Mouse (Mus musculus) liver, postnatal 0 days (tissue): ENCODE results near the gene Rhbg. TPM values are rescaled to one million over a fixed set of nuclear protein-coding genes. Genes with fewer than 3 reads are reported as not detected.
"Not testable (repeated sequence)": the region's sequence is repeated elsewhere in the genome, so short reads cannot be mapped to it uniquely, and the experiment has no call there.

Source experiments
- ATAC-seq: fragments of 200-750 bp; cut with Nextera tagmentation; 2 replicates; pipeline ENCODE4 v1.8.0; 2017; ENCODE audit warnings: mild to moderate bottlenecking, moderate library complexity
- DNase-seq: peaks from one replicate; pipeline ENCODE4 v3.0.0-alpha.2; 2016
- H3K27ac ChIP-seq: fragments of 300-500 bp; sonication (generic); 2 replicates; pipeline ENCODE4 v1.5.1; 2014; ENCODE audit warnings: antibody characterized with exemption, moderate library complexity, mild to moderate bottlenecking, low read depth
- H3K27me3 ChIP-seq: fragments of 300-500 bp; sonication (generic); 2 replicates; pipeline ENCODE4 v1.6.1; 2014; ENCODE audit warnings: low read length, control low read depth, mixed read lengths; ENCODE audit not compliant: insufficient read depth
- H3K36me3 ChIP-seq: fragments of 300-500 bp; sonication (generic); replicated peaks from 2 replicates; pipeline ENCODE4 v1.6.1; 2014; ENCODE audit warnings: mild to moderate bottlenecking, control low read depth, low read length, moderate library complexity, mixed read lengths; ENCODE audit not compliant: insufficient read depth
- H3K4me1 ChIP-seq: fragments of 300-500 bp; sonication (generic); 2 replicates; pipeline ENCODE4 v1.6.1; 2014; ENCODE audit warnings: antibody characterized with exemption, mild to moderate bottlenecking, control low read depth; ENCODE audit not compliant: insufficient read depth
- H3K4me2 ChIP-seq: fragments of 300-500 bp; sonication (generic); 2 replicates; pipeline ENCODE4 v1.6.1; 2014; ENCODE audit warnings: low read depth, mild to moderate bottlenecking, low read length, moderate library complexity, mixed read lengths
- H3K4me3 ChIP-seq: fragments of 300-500 bp; sonication (generic); 2 replicates; pipeline ENCODE4 v1.5.1; 2014; ENCODE audit warnings: low read depth, low read length
- H3K9ac ChIP-seq: fragments of 300-500 bp; sonication (generic); replicated peaks from 2 replicates; pipeline ENCODE4 v1.6.1; 2014; ENCODE audit warnings: mild to moderate bottlenecking, moderate library complexity
- H3K9me3 ChIP-seq: fragments of 300-500 bp; sonication (generic); 2 replicates; pipeline ENCODE4 v1.6.1; 2016; ENCODE audit warnings: mild to moderate bottlenecking, control low read depth, low read length, mixed read lengths
- CTCF ChIP-seq: sonication (generic); IDR thresholded peaks from 2 replicates; pipeline ENCODE4 v1.5.1; 2016; ENCODE audit warnings: antibody characterized with exemption, low read depth
- EP300 ChIP-seq: IDR thresholded peaks from 2 replicates; pipeline ENCODE4 v1.6.1; 2016; ENCODE audit warnings: antibody characterized with exemption, low read depth, mild to moderate bottlenecking
- WGBS: fragments of 180-500 bp; shearing (Covaris S2); extraction: QIAGEN DNeasy Blood & Tissue Kit; methylation state at CpG from one replicate; pipeline ENCODE4 v1.1.7; 2014; ENCODE audit not compliant: insufficient replicate concordance; 5-methylcytosine and 5-hydroxymethylcytosine counted together
- polyA plus RNA-seq: library from polyadenylated mRNA; unstranded; fragments of >200 nt; fragmentation: Nextera tagmentation; extraction: Ambion mirVana; gene quantifications from 2 replicates; pipeline ENCODE4 v1.2.1, GENCODE M21; 2015

Gene Rhbg
- polyA plus RNA-seq, 1 experiment from 2014 or later: 7.0 TPM

- DNase-seq (no peak), ATAC-seq (no peak)
- Histone ChIP-seq H3K27ac (no peak overlapping the region), H3K4me2 (no peak overlapping the region), H3K27me3 (no peaks in the 10 kb centered on the region), H3K36me3 (no peaks in the 10 kb centered on the region), H3K4me3 (no peak overlapping the region), H3K9me3 (no peaks in the 10 kb centered on the region), H3K4me1 (no peaks in the 10 kb centered on the region), H3K9ac (no peak overlapping the region)
- TF ChIP-seq EP300: no peak
- no peak for TF ChIP-seq CTCF
- WGBS: 73% methylated on average over 2 of the region's 2 CpGs
Observed at GRCm38 (mm10) chr3:88280035-88280434, 25.5 kb upstream of the Rhbg start.

- H3K9ac ChIP-seq: no peak overlapping the region
- 42% methylated on average over 7 of the region's 7 CpGs for WGBS
Observed at GRCm38 (mm10) chr3:88276529-88277143, 22.1 kb upstream of the Rhbg start.

DNA sequence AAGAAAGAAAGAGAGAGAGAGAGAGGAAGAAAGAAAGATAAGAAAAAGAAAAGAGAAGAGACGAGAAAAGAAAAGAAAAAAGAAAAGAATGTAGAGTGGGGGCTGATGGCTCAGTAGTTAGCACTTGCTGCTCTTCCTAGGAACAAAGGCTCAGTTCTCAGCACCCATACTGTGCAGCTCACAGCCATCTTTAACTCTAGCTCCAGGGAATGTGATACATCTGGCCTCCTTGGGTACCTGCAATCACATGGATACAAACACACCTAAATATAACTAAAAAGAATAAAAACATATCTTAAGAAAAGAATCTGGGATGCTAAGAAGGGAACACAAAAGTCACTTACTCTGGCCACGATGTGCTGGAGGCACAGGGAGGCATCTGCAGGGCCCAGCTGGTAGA is 21.6 kb upstream of the Rhbg start:
- Histone ChIP-seq H3K9ac (no peak overlapping the region), H3K36me3 (no peaks in the 10 kb centered on the region), H3K4me3 (no peak overlapping the region), H3K27me3 (no peaks in the 10 kb centered on the region), H3K27ac (no peak overlapping the region), H3K4me1 (no peaks in the 10 kb centered on the region), H3K4me2 (no peak overlapping the region), H3K9me3 (no peaks in the 10 kb centered on the region)
- ATAC-seq (no peak), DNase-seq (no peak)
- no peak for TF ChIP-seq EP300
- TF ChIP-seq CTCF: no peak
- WGBS: 72% methylated on average over 2 of the region's 2 CpGs

More at GRCm38 (mm10) chr3:88276529-88277143, 22.1 kb upstream of the Rhbg start:
- TF ChIP-seq EP300 (no peak), CTCF (peak; percentile 61)
- Histone ChIP-seq H3K27me3 (no peaks in the 10 kb centered on the region), H3K4me3 (no peak overlapping the region), H3K36me3 (no peaks in the 10 kb centered on the region), H3K9me3 (no peaks in the 10 kb centered on the region), H3K4me2 (no peak overlapping the region), H3K4me1 (no peaks in the 10 kb centered on the region), H3K27ac (no peak overlapping the region)
- ATAC-seq (no peak), DNase-seq (no peak)

- Histone ChIP-seq H3K9me3 (no peaks in the 10 kb centered on the region), H3K9ac (no peak overlapping the region), H3K4me2 (no peak overlapping the region), H3K27ac (no peak overlapping the region), H3K27me3 (no peaks in the 10 kb centered on the region), H3K4me1 (no peaks in the 10 kb centered on the region), H3K4me3 (no peak overlapping the region), H3K36me3 (no peaks in the 10 kb centered on the region)
- ATAC-seq (no peak), DNase-seq (no peak)
- 85% methylated on average over 4 of the region's 4 CpGs for WGBS
- no peak for TF ChIP-seq EP300
- peak; percentile 53 for TF ChIP-seq CTCF
Observed at GRCm38 (mm10) chr3:88274002-88274401, 19.5 kb upstream of the Rhbg start.

DNA sequence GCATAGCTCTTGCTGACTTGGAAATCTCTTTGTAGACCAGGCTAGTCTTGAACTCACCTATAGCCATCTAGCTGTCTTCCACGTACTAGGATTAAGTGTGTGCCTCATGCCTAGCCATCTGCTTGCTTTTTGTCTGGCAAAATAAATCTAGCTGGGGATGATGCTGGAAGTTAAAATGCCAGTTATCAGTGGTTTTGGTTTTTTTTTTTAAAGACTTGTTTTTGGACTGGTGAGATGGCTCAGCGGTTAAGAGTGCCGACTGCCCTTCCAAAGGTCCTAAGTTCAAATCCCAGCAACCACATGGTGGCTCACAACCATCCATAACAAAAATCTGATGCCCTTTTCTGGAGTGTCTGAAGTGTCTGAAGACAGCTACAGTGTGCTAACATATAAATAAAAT is 17.4 kb upstream of the Rhbg start:
- Histone ChIP-seq H3K36me3 (no peaks in the 10 kb centered on the region), H3K27ac (no peak overlapping the region), H3K9me3 (no peaks in the 10 kb centered on the region), H3K4me1 (no peaks in the 10 kb centered on the region), H3K27me3 (no peaks in the 10 kb centered on the region), H3K4me2 (no peak overlapping the region), H3K9ac (no peak overlapping the region), H3K4me3 (no peak overlapping the region)
- ATAC-seq (no peak), DNase-seq (no peak)
- TF ChIP-seq CTCF (no peak), EP300 (no peak)
- 81% methylated on average over 3 of the region's 3 CpGs for WGBS

GRCm38 (mm10) chr3:88271298-88271697 is 16.8 kb upstream of the Rhbg start:
- DNase-seq, H3K4me3 ChIP-seq, H3K27ac ChIP-seq, H3K4me2 ChIP-seq, H3K9ac ChIP-seq, H3K36me3 ChIP-seq, H3K4me1 ChIP-seq, ATAC-seq, H3K9me3 ChIP-seq, H3K27me3 ChIP-seq: not testable (repeated sequence)
- WGBS: 53% methylated on average over 2 of the region's 2 CpGs

DNA sequence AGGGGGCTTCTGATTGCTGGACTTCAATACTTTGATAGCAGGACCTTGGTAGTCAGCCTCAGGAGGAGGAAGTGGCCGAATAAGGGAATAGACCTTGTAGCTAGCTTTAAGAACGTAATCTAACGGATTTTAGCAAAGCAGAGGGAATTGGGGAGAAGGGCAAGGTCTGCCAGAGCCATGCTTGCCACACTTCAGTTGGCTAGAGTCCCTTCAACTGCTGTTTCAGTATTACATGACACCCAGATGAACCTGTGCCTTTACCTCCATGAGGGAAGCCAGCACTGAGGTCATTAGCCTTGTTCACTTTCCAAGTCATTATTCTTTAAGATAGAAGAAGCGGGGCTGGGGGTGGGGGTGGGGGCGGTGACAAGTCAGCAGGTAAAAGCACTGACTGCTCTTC is 14.5 kb upstream of the Rhbg start:
- no peaks in the 10 kb centered on the region for H3K36me3 ChIP-seq

GRCm38 (mm10) chr3:88268014-88268413 is 13.5 kb upstream of the Rhbg start:
- not testable (repeated sequence) for H3K36me3 ChIP-seq, H3K27ac ChIP-seq, ATAC-seq, H3K4me2 ChIP-seq, H3K4me1 ChIP-seq, H3K9me3 ChIP-seq, H3K4me3 ChIP-seq, DNase-seq, H3K9ac ChIP-seq, H3K27me3 ChIP-seq
- WGBS: 44% methylated on average over 6 of the region's 6 CpGs

More for the DNA sequence above, 14.5 kb upstream of the Rhbg start:
- Histone ChIP-seq H3K4me1 (no peaks in the 10 kb centered on the region), H3K27ac (no peak overlapping the region), H3K9ac (no peak overlapping the region), H3K9me3 (no peaks in the 10 kb centered on the region), H3K4me3 (no peak overlapping the region), H3K4me2 (no peak overlapping the region), H3K27me3 (no peaks in the 10 kb centered on the region)
- ATAC-seq: no peak
- WGBS: 75% methylated on average over 5 of the region's 5 CpGs
- no peak for DNase-seq
- TF ChIP-seq CTCF: no peak
